18 mouse cellular contexts compared by ENCODE assay signal in the genomic region with DNA sequence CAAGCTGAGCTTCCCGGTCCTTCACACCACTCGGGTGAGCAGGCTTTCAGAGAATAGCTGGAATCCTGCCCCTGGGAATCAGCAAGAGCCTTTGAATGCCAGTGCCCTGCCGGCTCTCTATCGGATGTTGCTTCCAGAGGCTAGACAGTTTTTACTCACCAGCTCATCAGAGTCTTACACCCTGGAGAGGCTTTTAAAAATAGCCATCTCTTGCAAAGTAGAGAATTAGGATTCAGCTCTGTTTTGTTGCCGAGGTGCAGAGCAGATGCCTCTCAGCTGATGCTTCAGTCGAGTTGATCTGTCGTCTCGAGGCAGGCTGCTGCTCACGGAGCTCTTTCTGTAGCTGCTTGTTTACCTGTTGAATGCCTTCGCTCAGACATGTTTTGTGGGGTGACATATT.
DNase-seq lines count a peak whose midpoint lies in the region; ATAC-seq lines count a peak whose summit lies in the region.
"Had no signal": no experiment of that assay in that cellular context is flagged by ENCODE, and none has a peak within 500 bp of the region (broad histone marks: within the 10 kb centered on the region; RNA-seq: fewer than 3 reads in every experiment).

No protein-coding gene starts in this region.

- WGBS in heart, embryonic 11.5 days (ENCODE audit: insufficient replicate concordance) = 49% methylated on average over 10 of the region's 10 CpGs

- H3K4me3 ChIP-seq in heart, embryonic 11.5 days (ENCODE audit: low read depth, low read length) = no peak overlapping the region
- H3K4me3 ChIP-seq: forebrain, embryonic 13.5 days; gastrocnemius, adult 2 months had no signal

- H3K4me2 ChIP-seq in heart, embryonic 11.5 days = 0 out of 2 replicates have a peak overlapping the region, but pooled peaks have one; percentile 14
- H3K4me2 ChIP-seq: forebrain, embryonic 13.5 days had no signal

- H3K36me3 ChIP-seq in heart, embryonic 11.5 days (ENCODE audit: control insufficient read depth, insufficient read depth, low read length) = no peaks in the 10 kb centered on the region

- no peak for DNase-seq in heart, postnatal 14 days
- peak; percentile 24 to 33 for DNase-seq in layer of hippocampus, postnatal 14 days (ENCODE audit: low spot score in 2 of 2)
- no peak for DNase-seq in layer of hippocampus, adult 9-10 months (ENCODE audit: low spot score)
- DNase-seq in right cerebral cortex, postnatal 10 days (ENCODE audit: low spot score in 2 of 2) = peak; percentile 48 to 50
- DNase-seq in right cerebral cortex, postnatal 14 days = no peak
- DNase-seq in telencephalon, adult 2 months (ENCODE audit: low read depth, low spot score) = peak; percentile 27
- DNase-seq: adrenal gland, adult 2 months; cerebellum, adult 11 months; cerebellum, postnatal 25 days; gastrocnemius, adult 2 months; heart, postnatal 4 days; kidney, adult 8-10 months; lung, adult 18-20 months; thymus, adult 2 months had no signal

- H3K27me3 ChIP-seq in heart, embryonic 11.5 days (ENCODE audit: control insufficient read depth, insufficient read depth, low read length) = no peaks in the 10 kb centered on the region
- H3K27me3 ChIP-seq: forebrain, embryonic 13.5 days had no signal

- H3K9me3 ChIP-seq in heart, embryonic 11.5 days (replicated peaks; ENCODE audit: control insufficient read depth, low read length) = 0 out of 2 replicates have a peak, but pooled peaks cover 5% of the 10 kb centered on the region

- intact Hi-C loops in heart, postnatal 14 days (cut with DNase I) = no loop called here

- ATAC-seq in heart, embryonic 11.5 days (replicated peaks; ENCODE audit: insufficient number of reproducible peaks, low FRiP score, low TSS enrichment) = no peak
- no peak for ATAC-seq in erythroblast, adult 5-6 weeks (replicated peaks; ENCODE audit: low FRiP score, poor library complexity, severe bottlenecking)
- ATAC-seq: forebrain, embryonic 13.5 days; inflammation-experienced regulatory T-cells, adult 6 months had no signal

- H3K27ac ChIP-seq in heart, embryonic 11.5 days (ENCODE audit: low read depth, low read length) = no peak overlapping the region
- H3K27ac ChIP-seq: forebrain, embryonic 13.5 days; gastrocnemius, adult 2 months had no signal

- no peaks in the 10 kb centered on the region for H3K4me1 ChIP-seq in heart, embryonic 11.5 days (ENCODE audit: control insufficient read depth, insufficient read depth, low read length)

- H3K9ac ChIP-seq in heart, embryonic 11.5 days (ENCODE audit: low read depth, low read length) = no peak overlapping the region
- H3K9ac ChIP-seq: forebrain, embryonic 13.5 days had no signal

Comparison
In these comparisons a context has a peak if more than half of its experiments do, and no peak if none do; other contexts are left out.
1. DNase-seq: peak in layer of hippocampus, postnatal 14 days (2 of 2), right cerebral cortex, postnatal 10 days (2 of 2) and telencephalon, adult 2 months (single experiment); none in heart, postnatal 14 days (0 of 2), layer of hippocampus, adult 9-10 months (single experiment) and right cerebral cortex, postnatal 14 days (single experiment).